Mouse (Mus musculus) induced T-regulatory cell, adult 2 months (primary cell): ENCODE measurements around the gene Bcr.

Experiments
- DNase-seq: peaks from one replicate; pipeline ENCODE4 v3.0.0-alpha.2; 2012; ENCODE audit warnings: low read depth

Bcr gene

GRCm38 (mm10) chr10:75094338-75094737 is 33.9 kb downstream of the Bcr start:
- DNase-seq: no peak

GRCm38 (mm10) chr10:75095216-75095615 is 34.8 kb downstream of the Bcr start:
- DNase-seq: no peak

DNA sequence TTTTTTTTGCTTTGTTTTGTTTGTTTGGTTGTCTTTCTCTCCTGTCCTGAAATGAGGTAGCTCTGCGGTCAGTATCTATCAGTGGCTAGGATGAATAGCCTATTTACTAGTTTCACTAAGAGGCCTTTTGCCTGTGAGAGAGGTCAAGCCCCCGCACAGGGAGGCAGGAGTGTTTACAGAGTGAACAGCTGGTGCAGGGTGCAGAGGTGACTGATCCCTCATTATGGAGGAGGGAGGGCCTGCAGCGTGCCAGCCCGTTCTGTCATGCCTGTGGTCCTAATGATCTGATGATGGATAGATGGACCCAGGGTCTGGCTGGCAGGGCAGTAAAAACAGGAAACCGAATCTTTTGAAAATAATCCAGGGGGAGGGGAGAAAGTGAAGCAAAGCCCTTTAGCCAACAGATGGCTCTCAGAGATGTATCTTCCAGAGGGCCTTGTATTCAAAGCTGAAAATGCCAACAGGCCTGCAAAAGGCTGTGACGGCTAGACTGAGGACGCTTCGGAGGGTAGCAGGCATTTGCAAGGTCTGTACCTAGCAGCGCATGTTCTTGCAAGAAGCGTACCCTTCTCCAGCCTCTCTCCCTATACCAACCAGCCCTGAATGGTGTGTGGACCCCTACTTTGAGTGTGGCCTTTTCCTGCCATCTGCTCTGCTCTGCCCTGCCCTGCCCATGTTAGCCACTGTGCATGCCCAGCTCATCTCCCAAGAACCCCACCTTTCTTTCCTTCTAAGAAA is 38.2 kb downstream of the Bcr start:
- DNase-seq: no peak

DNA sequence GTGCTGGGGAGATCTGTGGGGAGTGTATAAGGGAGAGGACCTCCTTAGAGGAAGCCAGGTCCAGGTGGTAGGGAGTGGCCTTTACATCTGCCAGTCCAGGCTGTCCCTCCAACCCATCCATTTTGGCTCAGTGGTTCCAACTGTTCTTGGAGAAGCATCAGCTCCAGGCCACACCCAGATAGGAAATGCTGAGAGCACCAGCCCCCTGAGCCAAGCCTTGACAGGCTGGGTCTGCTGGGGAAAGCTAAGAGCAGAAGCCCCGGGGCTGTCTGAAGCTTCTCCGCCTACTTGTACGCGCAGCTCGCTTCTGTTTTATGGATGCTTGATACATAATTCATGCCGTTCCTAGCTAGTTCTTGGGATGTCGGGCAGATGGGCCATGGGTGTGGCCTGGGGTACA is 39.9 kb downstream of the Bcr start:
- DNase-seq: no peak

GRCm38 (mm10) chr10:75103502-75103901 is 43.1 kb downstream of the Bcr start:
- DNase-seq: no peak

GRCm38 (mm10) chr10:75104191-75105098 is 44.1 kb downstream of the Bcr start:
- DNase-seq: peak; percentile 25

DNA sequence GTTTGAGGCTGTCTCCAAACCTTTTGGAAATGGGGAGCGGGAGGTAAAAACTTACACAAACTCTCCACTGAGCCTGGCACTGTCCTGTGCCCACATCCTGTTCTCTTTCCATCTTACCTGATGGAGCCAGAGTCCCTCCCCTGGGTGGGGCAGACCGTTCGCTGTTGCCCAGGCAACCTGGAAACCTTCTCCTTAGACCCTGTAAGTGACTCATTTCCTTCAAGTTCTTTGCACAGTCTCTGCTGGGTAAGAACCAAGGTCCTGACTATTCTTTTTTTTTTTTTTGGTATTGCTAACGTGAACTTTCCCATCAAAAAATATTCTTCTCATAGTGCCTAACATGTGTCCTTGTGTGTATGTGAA is 44.7 kb downstream of the Bcr start:
- peak; percentile 86 for DNase-seq

- peak; percentile 49 for DNase-seq
These were observed 45.3 kb downstream of the Bcr start for GRCm38 (mm10) chr10:75105687-75106086.

DNA sequence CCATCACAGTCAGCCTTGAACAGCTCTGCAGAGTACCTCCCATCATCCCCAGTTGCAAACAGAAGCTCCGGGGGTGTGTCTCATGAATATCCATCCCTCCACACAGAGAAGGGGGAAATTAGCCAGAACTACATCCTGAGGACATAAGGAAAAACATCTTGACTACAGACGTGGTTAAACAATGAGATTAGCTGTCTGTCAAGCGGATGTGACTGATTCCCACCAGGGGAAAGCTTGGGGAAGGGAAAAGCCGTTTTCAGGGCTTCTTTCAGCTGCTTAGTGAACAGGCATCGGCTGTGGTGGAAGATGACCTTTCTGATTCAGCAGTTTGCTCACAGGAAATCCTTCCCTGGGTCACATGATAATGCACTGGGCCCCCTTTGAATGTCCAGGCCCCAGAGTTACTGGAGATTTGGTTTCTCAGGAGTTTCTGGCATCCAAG is 46.6 kb downstream of the Bcr start:
- no peak for DNase-seq

DNA sequence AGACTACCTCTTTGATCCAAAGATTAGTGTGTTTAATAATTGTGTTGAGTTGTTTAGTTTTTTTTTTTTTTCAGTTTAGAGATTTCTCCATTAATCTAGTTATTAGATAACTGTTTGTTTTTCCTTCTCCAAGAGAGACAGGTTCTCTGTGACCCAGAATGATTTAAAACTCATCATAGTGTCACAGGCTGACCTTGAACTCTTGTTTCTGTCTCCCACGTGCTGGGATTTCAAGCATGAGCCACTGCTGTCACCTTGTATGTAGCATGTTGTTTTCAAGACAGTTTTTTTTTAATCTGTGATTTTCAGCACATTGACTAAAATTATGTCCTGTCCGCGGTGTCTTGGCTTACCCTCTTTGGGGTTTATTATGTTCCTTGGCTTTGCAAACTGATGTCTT is 47.7 kb downstream of the Bcr start:
- DNase-seq: no peak

DNA sequence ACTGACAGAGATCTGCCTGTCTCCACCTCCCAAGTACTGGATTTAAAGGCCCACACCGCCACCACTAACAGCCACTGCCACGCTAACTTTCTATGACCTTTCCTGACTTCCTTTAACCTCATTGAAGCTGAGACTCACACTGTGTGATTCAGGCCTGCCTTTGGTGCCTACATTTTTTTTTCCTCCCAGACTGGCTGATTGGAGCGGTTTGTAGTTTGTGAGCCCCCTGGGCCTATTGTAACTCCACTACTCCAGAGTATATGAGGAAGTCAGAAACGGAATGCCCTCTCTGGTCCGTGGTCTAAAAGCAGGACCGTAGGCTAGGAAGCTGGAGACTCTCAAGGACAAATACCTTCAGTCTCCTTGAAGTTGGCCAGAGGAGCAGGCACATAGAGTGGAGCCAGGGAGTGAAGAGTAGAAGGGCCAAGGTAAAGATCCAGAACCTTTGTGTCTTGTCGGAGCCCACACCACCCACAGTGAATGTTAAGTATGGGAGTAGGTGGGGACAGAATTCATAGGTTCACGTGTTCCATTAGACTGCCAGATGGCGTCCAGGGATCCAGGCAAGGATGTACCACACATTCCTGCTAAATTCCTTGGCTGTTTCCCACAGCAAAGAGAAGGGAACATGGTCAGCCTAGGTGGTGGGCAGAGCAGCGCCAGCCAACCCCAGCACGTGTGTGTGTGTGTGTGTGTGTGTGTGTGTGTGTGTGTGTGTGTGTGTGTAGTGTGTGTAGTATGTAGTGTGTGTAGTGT is 51.2 kb downstream of the Bcr start:
- DNase-seq: no peak

- DNase-seq: no peak
These were observed 52.0 kb downstream of the Bcr start for GRCm38 (mm10) chr10:75112405-75112804.

- DNase-seq: no peak
These were observed 53.2 kb downstream of the Bcr start for GRCm38 (mm10) chr10:75113620-75114019.

DNA sequence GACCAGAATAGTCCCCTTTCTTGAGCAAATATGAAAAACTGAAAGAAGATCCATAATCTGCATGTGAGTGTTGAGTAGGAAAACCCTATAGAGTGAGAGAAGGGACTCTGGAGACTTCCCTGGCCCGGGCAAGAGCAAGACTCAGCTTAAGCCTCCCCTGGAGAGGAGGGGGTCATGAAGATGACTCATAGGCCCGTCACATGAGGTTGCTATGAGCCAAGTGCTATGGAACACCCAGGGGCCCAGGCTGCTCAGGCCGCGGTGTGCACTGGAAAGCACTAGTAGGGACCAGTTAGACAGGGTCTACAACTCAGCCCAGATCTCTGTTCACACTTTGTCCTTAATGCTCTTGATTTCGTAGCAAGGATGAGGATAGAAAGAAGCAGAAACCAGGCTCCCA is 54.8 kb downstream of the Bcr start:
- DNase-seq: no peak

DNA sequence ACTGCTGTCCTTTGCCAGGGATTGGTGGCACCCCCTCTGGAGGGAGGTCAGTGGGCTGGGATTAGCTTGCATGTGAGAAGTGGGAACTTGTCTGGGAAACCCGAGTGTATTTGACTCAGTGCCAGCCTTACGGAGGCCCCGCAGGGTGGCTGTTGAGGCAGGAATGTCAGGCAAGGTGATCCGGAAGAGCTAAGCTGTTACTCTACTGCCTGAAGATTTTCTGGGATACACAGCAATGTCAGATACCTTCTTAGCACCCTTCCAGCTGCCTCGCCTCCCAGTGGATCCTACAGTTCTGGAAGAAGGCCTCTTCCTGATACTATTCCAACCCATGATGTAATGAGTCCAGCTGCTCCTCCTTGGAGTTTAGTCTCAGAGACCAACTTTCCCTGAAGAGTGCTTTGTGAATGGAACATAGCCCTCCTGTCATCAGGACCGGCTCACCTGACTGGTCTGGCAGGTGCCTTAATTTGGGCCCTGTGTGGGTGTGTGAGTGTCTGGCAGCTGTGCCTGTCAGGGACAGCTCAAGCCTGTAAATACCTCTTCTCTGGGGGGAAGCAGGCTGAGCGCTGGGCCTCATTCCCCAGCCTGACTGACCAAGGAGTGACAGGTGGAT is 56.6 kb downstream of the Bcr start:
- no peak for DNase-seq

DNA sequence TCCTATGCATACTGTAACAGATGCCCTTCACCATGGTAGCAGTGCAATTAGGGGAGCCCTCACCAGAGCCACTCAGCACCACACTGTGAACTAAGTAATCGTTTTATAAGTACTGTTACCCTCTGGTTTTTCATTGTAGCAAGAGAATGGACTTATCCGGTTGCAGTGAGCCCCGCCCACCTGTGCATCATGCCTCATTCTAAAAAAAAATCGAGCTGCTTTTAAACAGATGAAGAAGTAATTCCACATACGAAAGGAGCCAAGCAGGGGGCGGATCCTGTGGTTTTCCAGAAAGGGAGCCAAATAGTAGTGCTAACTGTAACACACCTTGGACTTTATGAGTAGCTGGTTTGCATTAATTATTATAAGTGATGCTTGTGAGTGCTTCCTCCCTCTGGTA is 58.1 kb downstream of the Bcr start:
- no peak for DNase-seq

DNA sequence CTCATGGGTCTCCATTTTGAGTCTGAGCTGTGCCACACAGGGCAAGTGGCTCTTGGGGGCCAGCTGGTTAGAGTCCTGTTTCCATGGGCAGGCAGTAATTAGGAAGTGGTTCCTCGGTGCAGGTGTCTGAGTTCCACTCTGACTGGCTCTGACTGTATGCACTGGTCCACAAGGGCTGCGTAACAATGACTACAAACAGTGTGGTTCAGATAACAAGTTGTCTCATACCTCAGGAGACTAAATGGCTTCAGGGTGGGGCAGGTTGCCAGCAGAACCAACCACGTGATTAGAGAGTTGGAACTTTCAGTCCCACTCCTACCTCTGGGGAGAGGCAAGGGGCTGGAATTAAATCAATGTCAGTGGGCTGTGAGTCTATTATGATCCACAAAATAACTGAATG is 59.0 kb downstream of the Bcr start:
- DNase-seq: no peak

DNA sequence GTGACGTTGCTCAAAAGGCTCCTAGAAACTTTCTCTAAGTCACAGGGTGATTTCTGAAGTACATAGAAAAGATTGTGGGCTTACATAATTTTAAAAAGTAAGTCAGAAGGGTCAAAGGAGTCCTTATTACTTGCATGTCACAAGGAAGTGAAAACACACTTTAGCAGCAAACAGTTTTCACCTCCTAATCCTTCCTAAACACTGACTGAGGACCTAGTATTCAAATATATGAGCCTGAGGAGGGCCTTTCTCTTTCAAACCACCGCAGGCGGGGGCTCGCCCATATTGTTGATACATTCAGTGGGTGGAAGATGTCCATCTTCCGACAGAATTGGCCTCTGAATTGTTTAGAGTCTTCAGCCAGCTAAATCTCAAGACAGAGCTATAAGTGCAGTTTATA is 59.8 kb downstream of the Bcr start:
- no peak for DNase-seq

DNA sequence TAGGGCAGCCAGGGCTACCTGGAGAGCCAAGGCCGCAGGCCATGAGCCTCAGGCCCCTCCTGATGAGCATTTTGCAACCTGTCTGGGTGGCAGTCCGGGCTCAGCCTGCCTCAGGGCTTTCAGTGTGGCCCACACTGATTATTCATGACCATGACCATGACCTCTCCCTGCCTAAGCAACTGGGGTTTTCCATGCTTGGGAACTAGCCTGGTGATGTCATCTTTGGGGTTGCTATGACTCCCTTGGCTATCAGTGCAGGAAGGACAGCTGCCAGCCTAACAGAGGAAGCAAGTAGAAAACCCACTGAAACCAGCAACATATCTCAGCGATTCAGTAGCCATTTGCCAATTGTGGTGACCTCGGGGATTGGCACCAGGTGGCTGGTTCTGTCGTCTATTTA is 60.6 kb downstream of the Bcr start:
- peak; percentile 35 for DNase-seq

DNA sequence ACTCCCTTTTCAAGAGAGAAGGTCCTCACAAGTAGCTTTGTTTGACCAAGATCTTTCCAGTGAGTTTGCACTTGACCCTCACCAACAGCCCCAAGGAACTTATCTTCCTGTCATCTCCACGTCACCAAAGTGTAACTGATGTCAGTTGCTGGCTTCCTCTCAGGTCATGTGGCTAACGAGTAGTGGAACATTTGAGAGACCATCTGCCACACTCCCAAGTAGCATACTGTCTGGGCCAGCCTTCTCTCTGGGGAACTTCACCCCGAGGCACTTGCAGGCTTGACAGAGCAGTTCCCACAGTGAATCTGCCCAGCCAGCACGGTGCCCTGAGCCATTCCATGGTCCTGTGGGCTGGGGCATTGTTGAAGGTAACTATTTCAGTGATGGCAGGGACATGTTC is 65.2 kb downstream of the Bcr start:
- DNase-seq: peak; percentile 48

DNA sequence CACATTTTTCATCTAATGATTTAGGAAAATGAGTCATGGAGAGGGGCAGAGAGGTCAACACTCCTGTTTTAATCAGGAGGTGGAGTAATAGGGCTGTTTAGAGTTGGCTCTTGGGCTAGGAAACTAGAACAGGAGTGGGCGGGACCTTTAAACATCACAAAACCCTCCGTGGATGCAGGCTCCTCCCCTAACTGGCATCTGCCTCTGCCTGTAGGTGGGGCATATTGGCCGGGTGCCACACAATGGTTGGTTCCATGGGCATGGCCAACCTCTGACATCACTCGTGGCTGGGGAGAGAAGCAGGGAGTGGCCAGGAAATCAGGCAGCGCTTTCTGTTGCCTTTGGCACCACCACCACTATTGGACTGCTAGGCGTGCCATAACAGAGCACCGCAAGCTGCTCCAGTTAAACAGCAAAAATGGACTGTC is 68.9 kb downstream of the Bcr start:
- peak; percentile 69 for DNase-seq

DNA sequence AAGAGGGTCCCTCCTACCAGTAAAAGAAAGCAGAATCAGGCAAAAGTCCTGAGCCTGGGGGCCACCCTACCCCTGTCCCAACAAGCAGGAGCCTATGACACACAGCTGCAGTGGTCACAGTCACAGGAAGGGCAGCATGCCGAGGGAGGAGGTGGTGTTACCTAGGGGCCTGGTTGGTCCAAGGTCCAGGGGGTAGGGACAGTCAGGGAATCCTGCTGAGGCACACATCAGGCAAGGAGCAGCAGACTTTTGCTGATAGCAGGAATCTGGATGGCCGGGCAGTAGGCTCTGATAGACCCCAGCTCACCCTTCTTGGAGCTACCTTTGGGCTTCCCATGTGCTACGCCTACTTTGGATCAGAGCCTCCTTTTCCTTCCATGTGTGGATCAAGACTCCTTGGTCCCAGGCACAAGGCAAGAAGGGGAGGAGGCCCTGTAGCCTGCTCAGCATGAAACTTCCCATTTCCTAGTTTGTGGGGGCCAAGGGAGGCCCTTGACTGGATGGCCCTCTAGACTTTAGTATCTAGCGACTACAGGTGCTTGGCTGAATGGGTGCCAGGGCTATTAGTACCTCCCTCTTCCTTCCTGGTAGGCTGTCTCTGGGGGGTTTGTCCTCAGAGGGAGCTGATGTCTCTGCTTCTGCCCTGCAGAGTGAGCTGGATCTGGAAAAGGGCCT is 70.1 kb downstream of the Bcr start:
- DNase-seq: no peak
